Mouse (Mus musculus): ENCODE results near the gene Hadha. TPM values are rescaled to one million over a fixed set of nuclear protein-coding genes. Genes with fewer than 3 reads are reported as not detected.

Gene Hadha
- polyA plus RNA-seq, 1 experiment: 31.6 TPM

- TF ChIP-seq GATA1 (IDR thresholded peaks at IDR 0.05; ENCODE audit: borderline replicate concordance, low read length) (no peak), FLI1 (IDR thresholded peaks at IDR 0.05; ENCODE audit: low read length) (no peak)
- Histone ChIP-seq H3K36me3 (replicated peaks; ENCODE audit: low read length) (peaks cover 97% of the 10 kb centered on the region), H3K4me3 (replicated peaks) (no peak overlapping the region), H3K9me3 (no peaks in the 10 kb centered on the region), H3K27me3 (replicated peaks) (no peaks in the 10 kb centered on the region), H3K4me1 (peaks cover 9% of the 10 kb centered on the region; the same call in 1 of the 2 replicates)
Measured at GRCm38 (mm10) chr5:30132173-30132572, 22.8 kb downstream of the Hadha start.

- TF ChIP-seq FLI1 (IDR thresholded peaks at IDR 0.05; ENCODE audit: low read length) (no peak), GATA1 (IDR thresholded peaks at IDR 0.05; ENCODE audit: borderline replicate concordance, low read length) (no peak)
- no peaks in the 10 kb centered on the region for H3K9me3 ChIP-seq
- H3K4me1 ChIP-seq: peaks cover 8% of the 10 kb centered on the region; the same call in 1 of the 2 replicates
- no peak overlapping the region for H3K4me3 ChIP-seq (replicated peaks)
- no peaks in the 10 kb centered on the region for H3K27me3 ChIP-seq (replicated peaks)
- H3K36me3 ChIP-seq (replicated peaks; ENCODE audit: low read length): peaks cover 98% of the 10 kb centered on the region
Measured at GRCm38 (mm10) chr5:30131246-30131645, 23.7 kb downstream of the Hadha start.

DNA sequence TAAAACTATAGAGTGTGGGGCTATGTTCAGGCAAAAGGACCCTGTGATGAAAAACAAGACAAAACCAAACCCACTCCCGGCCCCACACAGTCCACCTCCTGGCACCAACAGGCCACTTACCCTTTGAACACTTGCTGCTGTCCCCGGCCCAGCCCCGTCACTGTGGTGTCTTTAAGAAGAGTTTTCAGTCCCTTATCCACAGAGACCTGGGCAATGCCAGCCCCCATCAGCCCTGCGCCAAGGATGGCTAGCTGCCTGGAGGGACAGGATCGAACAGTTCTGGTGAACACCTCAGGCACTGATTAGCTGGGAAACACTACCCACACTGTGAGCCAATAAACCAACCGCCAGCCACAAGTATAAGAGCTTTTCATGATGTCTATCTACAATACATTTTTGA, 26.3 kb downstream of the Hadha start:
- TF ChIP-seq GATA1 (IDR thresholded peaks at IDR 0.05; ENCODE audit: borderline replicate concordance, low read length) (no peak), FLI1 (IDR thresholded peaks at IDR 0.05; ENCODE audit: low read length) (no peak)
- H3K4me1 ChIP-seq: 0 out of 2 replicates have a peak, but pooled peaks cover 3% of the 10 kb centered on the region
- peaks cover 98% of the 10 kb centered on the region for H3K36me3 ChIP-seq (replicated peaks; ENCODE audit: low read length)
- H3K4me3 ChIP-seq (replicated peaks): no peak overlapping the region
- H3K9me3 ChIP-seq: no peaks in the 10 kb centered on the region
- no peaks in the 10 kb centered on the region for H3K27me3 ChIP-seq (replicated peaks)

GRCm38 (mm10) chr5:30127921-30128597, 26.9 kb downstream of the Hadha start:
- no peaks in the 10 kb centered on the region for H3K9me3 ChIP-seq
- TF ChIP-seq GATA1 (IDR thresholded peaks at IDR 0.05; ENCODE audit: borderline replicate concordance, low read length): no peak
- no peak for TF ChIP-seq FLI1 (IDR thresholded peaks at IDR 0.05; ENCODE audit: low read length)
- 0 out of 2 replicates have a peak, but pooled peaks cover 3% of the 10 kb centered on the region for H3K4me1 ChIP-seq
- H3K36me3 ChIP-seq (replicated peaks; ENCODE audit: low read length): peaks cover 98% of the 10 kb centered on the region
- H3K4me3 ChIP-seq (replicated peaks): no peak overlapping the region
- H3K27me3 ChIP-seq (replicated peaks): no peaks in the 10 kb centered on the region

- TF ChIP-seq FLI1 (IDR thresholded peaks at IDR 0.05; ENCODE audit: low read length): no peak
- TF ChIP-seq GATA1 (IDR thresholded peaks at IDR 0.05; ENCODE audit: borderline replicate concordance, low read length): no peak
- no peaks in the 10 kb centered on the region for H3K27me3 ChIP-seq (replicated peaks)
- no peaks in the 10 kb centered on the region for H3K9me3 ChIP-seq
- no peak overlapping the region for H3K4me3 ChIP-seq (replicated peaks)
- H3K36me3 ChIP-seq (replicated peaks; ENCODE audit: low read length): peaks cover 98% of the 10 kb centered on the region
- H3K4me1 ChIP-seq: no peaks in the 10 kb centered on the region
Measured at GRCm38 (mm10) chr5:30126756-30127155, 28.2 kb downstream of the Hadha start.

- TF ChIP-seq GATA1 (IDR thresholded peaks at IDR 0.05; ENCODE audit: borderline replicate concordance, low read length) (no peak), FLI1 (IDR thresholded peaks at IDR 0.05; ENCODE audit: low read length) (no peak)
- H3K9me3 ChIP-seq: no peaks in the 10 kb centered on the region
- H3K36me3 ChIP-seq (replicated peaks; ENCODE audit: low read length): peaks cover 100% of the 10 kb centered on the region
- H3K27me3 ChIP-seq (replicated peaks): no peaks in the 10 kb centered on the region
- no peaks in the 10 kb centered on the region for H3K4me1 ChIP-seq
- H3K4me3 ChIP-seq (replicated peaks): no peak overlapping the region
Measured at GRCm38 (mm10) chr5:30125587-30125986, 29.4 kb downstream of the Hadha start.

DNA sequence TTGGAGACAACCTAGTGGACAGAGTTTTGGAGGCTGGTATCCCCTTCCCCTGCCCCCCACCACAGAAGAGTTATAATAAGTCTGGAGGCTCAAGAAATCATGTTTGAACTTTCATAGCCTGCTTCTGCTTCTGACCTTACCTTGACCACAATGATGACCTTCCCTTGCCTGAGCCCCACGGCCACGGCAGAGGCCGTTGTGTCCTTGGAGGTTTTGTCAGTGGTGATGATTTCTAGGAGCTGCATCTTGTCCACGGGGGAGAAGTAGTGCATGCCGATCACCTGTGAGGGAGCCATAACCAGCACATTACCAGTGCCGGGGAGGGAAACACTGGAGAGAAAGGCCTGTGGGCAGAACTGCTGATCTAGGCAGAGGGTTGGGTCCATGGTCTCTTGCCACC, 32.5 kb downstream of the Hadha start:
- TF ChIP-seq GATA1 (IDR thresholded peaks at IDR 0.05; ENCODE audit: borderline replicate concordance, low read length) (no peak), FLI1 (IDR thresholded peaks at IDR 0.05; ENCODE audit: low read length) (no peak)
- Histone ChIP-seq H3K9me3 (no peaks in the 10 kb centered on the region), H3K27me3 (replicated peaks) (no peaks in the 10 kb centered on the region), H3K4me3 (replicated peaks) (no peak overlapping the region), H3K36me3 (replicated peaks; ENCODE audit: low read length) (peaks cover 100% of the 10 kb centered on the region), H3K4me1 (no peaks in the 10 kb centered on the region)

DNA sequence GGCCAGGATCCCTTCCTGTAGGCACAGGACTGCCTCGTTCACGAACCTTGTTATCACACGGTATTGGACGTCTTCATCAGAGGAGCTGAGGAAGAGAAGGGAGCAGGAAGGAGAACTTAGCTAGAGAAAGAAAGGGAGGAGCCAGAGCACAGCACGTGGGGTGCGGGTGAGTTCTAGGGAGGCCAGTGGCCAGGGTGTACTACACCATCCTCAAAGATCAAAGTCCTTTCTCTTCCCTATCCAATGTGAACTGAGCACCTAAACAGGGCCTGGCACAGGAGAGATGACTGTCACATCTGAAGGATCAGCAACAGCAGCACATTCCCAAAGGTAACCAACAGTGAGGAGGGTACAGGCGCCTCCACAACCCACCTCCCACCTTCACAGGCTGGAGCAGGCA, 34.9 kb downstream of the Hadha start:
- H3K27me3 ChIP-seq (replicated peaks): peaks cover 9% of the 10 kb centered on the region
- H3K4me1 ChIP-seq: no peaks in the 10 kb centered on the region
- TF ChIP-seq GATA1 (IDR thresholded peaks at IDR 0.05; ENCODE audit: borderline replicate concordance, low read length) (no peak), FLI1 (IDR thresholded peaks at IDR 0.05; ENCODE audit: low read length) (no peak)
- H3K9me3 ChIP-seq: no peaks in the 10 kb centered on the region
- H3K4me3 ChIP-seq (replicated peaks): no peak overlapping the region
- H3K36me3 ChIP-seq (replicated peaks; ENCODE audit: low read length): peaks cover 90% of the 10 kb centered on the region

DNA sequence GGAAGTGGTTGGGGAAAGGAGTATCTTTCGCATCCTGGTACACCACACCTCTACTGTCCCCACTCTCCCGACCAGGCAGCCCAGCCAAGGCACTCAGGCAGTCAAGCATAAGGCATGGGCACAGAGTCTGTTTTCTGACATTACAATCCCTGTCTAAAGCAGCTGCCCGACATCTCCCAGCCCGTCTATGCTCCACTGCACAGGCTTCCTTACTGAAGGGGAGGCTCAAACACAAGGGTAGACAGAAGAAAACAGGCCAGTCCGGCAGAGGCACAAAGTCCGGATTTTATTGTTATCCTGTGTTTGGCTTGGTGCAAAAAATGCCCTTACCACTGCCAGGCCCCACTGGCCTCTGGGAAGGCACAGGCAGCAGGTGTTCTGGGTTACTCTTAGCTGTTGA, 35.8 kb downstream of the Hadha start:
- TF ChIP-seq FLI1 (IDR thresholded peaks at IDR 0.05; ENCODE audit: low read length) (no peak), GATA1 (IDR thresholded peaks at IDR 0.05; ENCODE audit: borderline replicate concordance, low read length) (no peak)
- no peak overlapping the region for H3K4me3 ChIP-seq (replicated peaks)
- no peaks in the 10 kb centered on the region for H3K9me3 ChIP-seq
- H3K4me1 ChIP-seq: peaks cover 9% of the 10 kb centered on the region
- H3K27me3 ChIP-seq (replicated peaks): peaks cover 19% of the 10 kb centered on the region
- peaks cover 81% of the 10 kb centered on the region for H3K36me3 ChIP-seq (replicated peaks; ENCODE audit: low read length)

DNA sequence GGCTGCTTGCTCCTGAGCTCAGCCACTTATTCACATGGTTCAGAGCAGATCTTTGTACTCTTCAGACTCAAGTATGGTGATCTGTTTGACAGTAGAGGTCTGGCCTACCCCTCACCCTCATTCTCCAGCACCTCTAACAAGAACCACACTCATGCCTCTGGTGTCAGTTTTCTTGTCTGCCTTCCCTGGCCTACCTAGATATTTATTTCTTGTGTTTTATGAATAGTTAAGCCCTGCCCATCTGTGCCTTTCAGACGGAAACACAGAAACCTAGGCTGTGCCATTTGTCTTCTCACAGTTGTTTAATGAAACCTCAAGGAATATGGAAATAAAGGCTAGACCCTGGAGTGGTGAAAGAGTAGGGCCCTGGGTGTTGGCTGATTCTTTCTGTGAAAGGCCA, 36.9 kb downstream of the Hadha start:
- no peak overlapping the region for H3K4me3 ChIP-seq (replicated peaks)
- peaks cover 30% of the 10 kb centered on the region for H3K27me3 ChIP-seq (replicated peaks)
- H3K4me1 ChIP-seq: peaks cover 17% of the 10 kb centered on the region
- H3K36me3 ChIP-seq (replicated peaks; ENCODE audit: low read length): peaks cover 69% of the 10 kb centered on the region
- TF ChIP-seq GATA1 (IDR thresholded peaks at IDR 0.05; ENCODE audit: borderline replicate concordance, low read length): no peak
- no peak for TF ChIP-seq FLI1 (IDR thresholded peaks at IDR 0.05; ENCODE audit: low read length)
- H3K9me3 ChIP-seq: no peaks in the 10 kb centered on the region

All from megakaryocyte, embryonic 14.5 days (primary cell).